Mouse (Mus musculus) forebrain, embryonic 10.5 days (tissue): ENCODE measurements around the gene Glycam1. TPM values are rescaled to one million over a fixed set of nuclear protein-coding genes. Genes with fewer than 3 reads are reported as not detected.

Experiments
- DNase-seq: peaks from one replicate; pipeline ENCODE4 v3.0.0-alpha.2; 2017; ENCODE audit warnings: low spot score; ENCODE audit errors: extremely low spot score
- H3K27ac ChIP-seq: fragments of 300-500 bp; sonication (generic); 2 replicates; pipeline ENCODE4 v1.5.1; 2016; ENCODE audit warnings: mild to moderate bottlenecking
- H3K27me3 ChIP-seq: fragments of 300-500 bp; sonication (generic); 2 replicates; pipeline ENCODE4 v1.6.1; 2016; ENCODE audit warnings: mild to moderate bottlenecking; ENCODE audit not compliant: poor library complexity, severe bottlenecking
- H3K36me3 ChIP-seq: fragments of 300-500 bp; sonication (generic); replicated peaks from 2 replicates; pipeline ENCODE4 v1.6.1; 2016; ENCODE audit warnings: mild to moderate bottlenecking, moderate library complexity
- H3K4me1 ChIP-seq: fragments of 300-500 bp; sonication (generic); 2 replicates; pipeline ENCODE4 v1.6.1; 2016
- H3K4me3 ChIP-seq: fragments of 300-500 bp; sonication (generic); 2 replicates; pipeline ENCODE4 v1.5.1; 2016; ENCODE audit warnings: mild to moderate bottlenecking, moderate library complexity
- H3K9me3 ChIP-seq: fragments of 300-500 bp; sonication (generic); 2 replicates; pipeline ENCODE4 v1.6.1; 2016; ENCODE audit warnings: mild to moderate bottlenecking, moderate library complexity
- WGBS: fragments of 180-500 bp; shearing (Covaris S2); methylation state at CpG from one replicate; pipeline ENCODE4 v1.1.7; 2016; 5-methylcytosine and 5-hydroxymethylcytosine counted together
- polyA plus RNA-seq: library from polyadenylated mRNA; unstranded; fragments of >200 nt; fragmentation: Nextera tagmentation; extraction: Ambion mirVana; gene quantifications from 2 replicates; pipeline ENCODE4 v1.2.1, GENCODE M21; 2016

The Glycam1 gene
- polyA plus RNA-seq, 1 experiment from 2014 or later, result not detected

- Histone ChIP-seq H3K36me3 (no peaks in the 10 kb centered on the region), H3K27me3 (0 out of 2 replicates have a peak, but pooled peaks cover 6% of the 10 kb centered on the region), H3K9me3 (no peaks in the 10 kb centered on the region), H3K4me1 (peaks cover 66% of the 10 kb centered on the region), H3K4me3 (peak overlapping the region; percentile 48), H3K27ac (peak overlapping the region; percentile 87)
- DNase-seq, result peak; percentile 81
- 1% methylated on average over 10 of the region's 10 CpGs for WGBS
These were observed 50.8 kb downstream of the Glycam1 start for GRCm38 (mm10) chr15:103514119-103514518.

- Histone ChIP-seq H3K4me3 (peak overlapping the region; percentile 48), H3K9me3 (no peaks in the 10 kb centered on the region), H3K27me3 (0 out of 2 replicates have a peak, but pooled peaks cover 6% of the 10 kb centered on the region), H3K4me1 (peaks cover 62% of the 10 kb centered on the region), H3K36me3 (no peaks in the 10 kb centered on the region), H3K27ac (peak overlapping the region; percentile 87)
- 8% methylated on average over 7 of the region's 7 CpGs for WGBS
- no peak for DNase-seq
These were observed 51.3 kb downstream of the Glycam1 start for GRCm38 (mm10) chr15:103513621-103514031.

Other genes with a start within 250 kb of the Glycam1 start
- gene Zfp385a, start 225.0 kb downstream of the Glycam1 start, polyA plus RNA-seq, result 23.1 and 23.6 TPM in 2 replicates
- 22.8 and 25.6 TPM in 2 replicates for gene Itga5, start 198.3 kb downstream of the Glycam1 start, polyA plus RNA-seq
- not detected in 2 replicates for gene Gtsf1, start 134.6 kb downstream of the Glycam1 start, polyA plus RNA-seq
- 0.41 TPM in 1 of 2 replicates, not detected in the other for gene Gtsf2, start 116.6 kb downstream of the Glycam1 start, polyA plus RNA-seq
- 1.2 and 1.3 TPM in 2 replicates for gene Nckap1l, start 111.3 kb downstream of the Glycam1 start, polyA plus RNA-seq
- 19.1 and 19.6 TPM in 2 replicates for gene Pde1b, start 62.0 kb downstream of the Glycam1 start, polyA plus RNA-seq
- 34.4 and 36.0 TPM in 2 replicates for gene Ppp1r1a, start 27.1 kb downstream of the Glycam1 start, polyA plus RNA-seq
- not detected in 2 replicates for gene Mucl1, start 190.4 kb upstream of the Glycam1 start, polyA plus RNA-seq